Mouse (Mus musculus): ENCODE measurements around the gene Ccdc24. TPM values are rescaled to one million over a fixed set of nuclear protein-coding genes. Genes with fewer than 3 reads are reported as not detected.

Ccdc24 gene
- polyA plus RNA-seq, 1 experiment from 2014 or later: 1.5 TPM

GRCm38 (mm10) chr4:117836204-117836767, 36.1 kb downstream of the Ccdc24 start:
- peak; percentile 90 for ATAC-seq
- Histone ChIP-seq H3K4me3 (ENCODE audit: low read depth, low read length) (peak overlapping the region; percentile 71), H3K9me3 (replicated peaks; ENCODE audit: control insufficient read depth, low read length) (no peaks in the 10 kb centered on the region), H3K4me2 (ENCODE audit: low read length) (peak overlapping the region; percentile 96), H3K27ac (ENCODE audit: low read depth, low read length) (peak overlapping the region; percentile 77), H3K36me3 (ENCODE audit: control insufficient read depth, insufficient read depth, low read length) (no peaks in the 10 kb centered on the region), H3K27me3 (replicated peaks; ENCODE audit: control insufficient read depth, insufficient read depth, low read length) (no peaks in the 10 kb centered on the region), H3K9ac (ENCODE audit: low read length) (peak overlapping the region; percentile 82), H3K4me1 (ENCODE audit: control insufficient read depth, insufficient read depth, low read length) (peaks cover 2% of the 10 kb centered on the region; the same call in 1 of the 2 replicates)
- under 1% methylated on average over 48 of the region's 48 CpGs for WGBS
- DNase-seq (ENCODE audit: low spot score): peak; percentile 93

- Histone ChIP-seq H3K27me3 (replicated peaks; ENCODE audit: control insufficient read depth, insufficient read depth, low read length) (no peaks in the 10 kb centered on the region), H3K9ac (ENCODE audit: low read length) (peak overlapping the region; percentile 82), H3K27ac (ENCODE audit: low read depth, low read length) (peak overlapping the region; percentile 77), H3K9me3 (replicated peaks; ENCODE audit: control insufficient read depth, low read length) (no peaks in the 10 kb centered on the region), H3K4me3 (ENCODE audit: low read depth, low read length) (peak overlapping the region; percentile 71), H3K4me1 (ENCODE audit: control insufficient read depth, insufficient read depth, low read length) (peaks cover 2% of the 10 kb centered on the region; the same call in 1 of the 2 replicates), H3K36me3 (ENCODE audit: control insufficient read depth, insufficient read depth, low read length) (no peaks in the 10 kb centered on the region), H3K4me2 (ENCODE audit: low read length) (peak overlapping the region; percentile 96)
- peak; percentile 48 for DNase-seq (ENCODE audit: low spot score)
- WGBS: 0% methylated on average over 60 of the region's 60 CpGs
- peak; percentile 40 for ATAC-seq
Measured at GRCm38 (mm10) chr4:117835531-117836111, 36.7 kb downstream of the Ccdc24 start.

GRCm38 (mm10) chr4:117834845-117835530, 37.4 kb downstream of the Ccdc24 start:
- Histone ChIP-seq H3K4me2 (ENCODE audit: low read length) (peak overlapping the region; percentile 96), H3K4me3 (ENCODE audit: low read depth, low read length) (peak overlapping the region; percentile 71), H3K4me1 (ENCODE audit: control insufficient read depth, insufficient read depth, low read length) (peaks cover 2% of the 10 kb centered on the region), H3K9ac (ENCODE audit: low read length) (peak overlapping the region; percentile 82), H3K27ac (ENCODE audit: low read depth, low read length) (peak overlapping the region; percentile 77), H3K36me3 (ENCODE audit: control insufficient read depth, insufficient read depth, low read length) (no peaks in the 10 kb centered on the region), H3K9me3 (replicated peaks; ENCODE audit: control insufficient read depth, low read length) (no peaks in the 10 kb centered on the region), H3K27me3 (replicated peaks; ENCODE audit: control insufficient read depth, insufficient read depth, low read length) (no peaks in the 10 kb centered on the region)
- WGBS: 1% methylated on average over 35 of the region's 36 CpGs
- DNase-seq (ENCODE audit: low spot score) (peak; percentile 85), ATAC-seq (peak; percentile 36)

- ATAC-seq (no peak), DNase-seq (ENCODE audit: low spot score) (no peak)
- H3K27ac ChIP-seq (ENCODE audit: low read depth, low read length): peak within 1 kb of the TSS; percentile 77
- H3K4me2 ChIP-seq (ENCODE audit: low read length): peak within 1 kb of the TSS; percentile 96
- H3K4me1 ChIP-seq (ENCODE audit: control insufficient read depth, insufficient read depth, low read length): peaks cover 5% of the 10 kb centered on the region
- peak within 1 kb of the TSS; percentile 82 for H3K9ac ChIP-seq (ENCODE audit: low read length)
- H3K36me3 ChIP-seq (ENCODE audit: control insufficient read depth, insufficient read depth, low read length): no peaks in the 10 kb centered on the region
- peak within 1 kb of the TSS; percentile 71 for H3K4me3 ChIP-seq (ENCODE audit: low read depth, low read length)
- H3K9me3 ChIP-seq (replicated peaks; ENCODE audit: control insufficient read depth, low read length): no peaks in the 10 kb centered on the region
- 23% methylated on average over 3 of the region's 3 CpGs for WGBS
- H3K27me3 ChIP-seq (replicated peaks; ENCODE audit: control insufficient read depth, insufficient read depth, low read length): no peaks in the 10 kb centered on the region
Measured at GRCm38 (mm10) chr4:117834457-117834844, 37.9 kb downstream of the Ccdc24 start, which contains the start of gene Slc6a9. Gene Slc6a9, plus strand, starts transcription at chr4:117834506.

GRCm38 (mm10) chr4:117831920-117832691, 40.3 kb downstream of the Ccdc24 start:
- H3K36me3 ChIP-seq (ENCODE audit: control insufficient read depth, insufficient read depth, low read length): no peaks in the 10 kb centered on the region
- H3K4me3 ChIP-seq (ENCODE audit: low read depth, low read length): no peak overlapping the region
- H3K4me2 ChIP-seq (ENCODE audit: low read length): no peak overlapping the region
- DNase-seq (ENCODE audit: low spot score): no peak
- peaks cover 5% of the 10 kb centered on the region for H3K4me1 ChIP-seq (ENCODE audit: control insufficient read depth, insufficient read depth, low read length)
- no peak overlapping the region for H3K27ac ChIP-seq (ENCODE audit: low read depth, low read length)
- ATAC-seq: no peak
- no peak overlapping the region for H3K9ac ChIP-seq (ENCODE audit: low read length)
- H3K27me3 ChIP-seq (replicated peaks; ENCODE audit: control insufficient read depth, insufficient read depth, low read length): no peaks in the 10 kb centered on the region
- no peaks in the 10 kb centered on the region for H3K9me3 ChIP-seq (replicated peaks; ENCODE audit: control insufficient read depth, low read length)
- 81% methylated on average over 9 of the region's 9 CpGs for WGBS

- no peak for DNase-seq (ENCODE audit: low spot score)
- Histone ChIP-seq H3K9me3 (replicated peaks; ENCODE audit: control insufficient read depth, low read length) (no peaks in the 10 kb centered on the region), H3K4me1 (ENCODE audit: control insufficient read depth, insufficient read depth, low read length) (peaks cover 3% of the 10 kb centered on the region; the same call in 1 of the 2 replicates), H3K9ac (ENCODE audit: low read length) (no peak overlapping the region), H3K4me3 (ENCODE audit: low read depth, low read length) (no peak overlapping the region), H3K27me3 (replicated peaks; ENCODE audit: control insufficient read depth, insufficient read depth, low read length) (no peaks in the 10 kb centered on the region), H3K4me2 (ENCODE audit: low read length) (no peak overlapping the region), H3K27ac (ENCODE audit: low read depth, low read length) (no peak overlapping the region), H3K36me3 (ENCODE audit: control insufficient read depth, insufficient read depth, low read length) (no peaks in the 10 kb centered on the region)
- ATAC-seq: no peak
- WGBS: 76% methylated on average over 2 of the region's 2 CpGs
Measured at GRCm38 (mm10) chr4:117831499-117831898, 40.9 kb downstream of the Ccdc24 start.

GRCm38 (mm10) chr4:117830801-117831200, 41.6 kb downstream of the Ccdc24 start:
- ATAC-seq: no peak

GRCm38 (mm10) chr4:117830124-117830551, 42.2 kb downstream of the Ccdc24 start:
- 0 out of 2 replicates have a peak, but pooled peaks have one; percentile 14 for ATAC-seq
- Histone ChIP-seq H3K9ac (ENCODE audit: low read length) (no peak overlapping the region), H3K36me3 (ENCODE audit: control insufficient read depth, insufficient read depth, low read length) (no peaks in the 10 kb centered on the region), H3K4me3 (ENCODE audit: low read depth, low read length) (no peak overlapping the region), H3K9me3 (replicated peaks; ENCODE audit: control insufficient read depth, low read length) (no peaks in the 10 kb centered on the region), H3K27ac (ENCODE audit: low read depth, low read length) (no peak overlapping the region), H3K4me2 (ENCODE audit: low read length) (no peak overlapping the region), H3K27me3 (replicated peaks; ENCODE audit: control insufficient read depth, insufficient read depth, low read length) (no peaks in the 10 kb centered on the region), H3K4me1 (ENCODE audit: control insufficient read depth, insufficient read depth, low read length) (peaks cover 3% of the 10 kb centered on the region; the same call in 1 of the 2 replicates)
- DNase-seq (ENCODE audit: low spot score): peak; percentile 8
- WGBS: 14% methylated on average over 5 of the region's 5 CpGs

More at GRCm38 (mm10) chr4:117830801-117831200, 41.6 kb downstream of the Ccdc24 start:
- Histone ChIP-seq H3K9ac (ENCODE audit: low read length) (no peak overlapping the region), H3K4me3 (ENCODE audit: low read depth, low read length) (no peak overlapping the region), H3K27ac (ENCODE audit: low read depth, low read length) (no peak overlapping the region), H3K4me1 (ENCODE audit: control insufficient read depth, insufficient read depth, low read length) (peaks cover 3% of the 10 kb centered on the region; the same call in 1 of the 2 replicates), H3K4me2 (ENCODE audit: low read length) (no peak overlapping the region), H3K36me3 (ENCODE audit: control insufficient read depth, insufficient read depth, low read length) (no peaks in the 10 kb centered on the region), H3K27me3 (replicated peaks; ENCODE audit: control insufficient read depth, insufficient read depth, low read length) (no peaks in the 10 kb centered on the region), H3K9me3 (replicated peaks; ENCODE audit: control insufficient read depth, low read length) (no peaks in the 10 kb centered on the region)
- DNase-seq (ENCODE audit: low spot score): no peak
- 96% methylated on average over 9 of the region's 9 CpGs for WGBS

Measured in forebrain, embryonic 14.5 days (tissue).